Mouse (Mus musculus): ENCODE results near the gene Dpf2. TPM values are rescaled to one million over a fixed set of nuclear protein-coding genes. Genes with fewer than 3 reads are reported as not detected.

Gene Dpf2
- polyA plus RNA-seq, 1 experiment, result 106 TPM

GRCm38 (mm10) chr19:5937095-5937835 is 24.5 kb upstream of the Dpf2 start:
- no peak for DNase-seq (ENCODE audit: extremely low spot score in 1 of 2, low spot score in 1 of 2)

GRCm38 (mm10) chr19:5935691-5936090 is 22.9 kb upstream of the Dpf2 start:
- no peak for DNase-seq (ENCODE audit: extremely low spot score in 1 of 2, low spot score in 1 of 2)

- no peak for DNase-seq (ENCODE audit: extremely low spot score in 1 of 2, low spot score in 1 of 2)
These were observed 22.5 kb upstream of the Dpf2 start for GRCm38 (mm10) chr19:5935266-5935665.

GRCm38 (mm10) chr19:5929634-5930596 is 17.1 kb upstream of the Dpf2 start:
- no peak for DNase-seq (ENCODE audit: extremely low spot score in 1 of 2, low spot score in 1 of 2)

- no peak for DNase-seq (ENCODE audit: extremely low spot score in 1 of 2, low spot score in 1 of 2)
These were observed 15.7 kb upstream of the Dpf2 start for GRCm38 (mm10) chr19:5928546-5928945.

GRCm38 (mm10) chr19:5928104-5928503 is 15.3 kb upstream of the Dpf2 start:
- DNase-seq (ENCODE audit: extremely low spot score in 1 of 2, low spot score in 1 of 2), result no peak

GRCm38 (mm10) chr19:5927532-5927931 is 14.7 kb upstream of the Dpf2 start:
- DNase-seq (ENCODE audit: extremely low spot score in 1 of 2, low spot score in 1 of 2), result no peak

- no peak for DNase-seq (ENCODE audit: extremely low spot score in 1 of 2, low spot score in 1 of 2)
These were observed 14.2 kb upstream of the Dpf2 start for GRCm38 (mm10) chr19:5927026-5927425.

- DNase-seq (ENCODE audit: extremely low spot score in 1 of 2, low spot score in 1 of 2), result no peak
These were observed 12.6 kb upstream of the Dpf2 start for GRCm38 (mm10) chr19:5925311-5925855.

- DNase-seq (ENCODE audit: extremely low spot score in 1 of 2, low spot score in 1 of 2), result peak; percentile 87 to 94
These were observed 11.9 kb upstream of the Dpf2 start, which contains the start of gene Cdc42ep2 for GRCm38 (mm10) chr19:5924713-5925093. Gene Cdc42ep2 (minus strand): TSS chr19:5924816.

- peak; percentile 56 to 96 for DNase-seq (ENCODE audit: extremely low spot score in 1 of 2, low spot score in 1 of 2)
These were observed 11.3 kb upstream of the Dpf2 start for GRCm38 (mm10) chr19:5923990-5924712.

GRCm38 (mm10) chr19:5922963-5923362 is 10.2 kb upstream of the Dpf2 start:
- DNase-seq (ENCODE audit: extremely low spot score in 1 of 2, low spot score in 1 of 2), result no peak

- DNase-seq (ENCODE audit: extremely low spot score in 1 of 2, low spot score in 1 of 2), result no peak
These were observed 9.5 kb upstream of the Dpf2 start for GRCm38 (mm10) chr19:5922119-5922942.

GRCm38 (mm10) chr19:5921715-5922114 is 8.9 kb upstream of the Dpf2 start:
- DNase-seq (ENCODE audit: extremely low spot score in 1 of 2, low spot score in 1 of 2), result no peak

- peak; percentile 97 to 99 for DNase-seq (ENCODE audit: extremely low spot score in 1 of 2, low spot score in 1 of 2)
These were observed 455 bp downstream of the Dpf2 start for GRCm38 (mm10) chr19:5912103-5913006.

- DNase-seq (ENCODE audit: extremely low spot score in 1 of 2, low spot score in 1 of 2), result no peak
These were observed 1.2 kb downstream of the Dpf2 start for GRCm38 (mm10) chr19:5911430-5912102.

- DNase-seq (ENCODE audit: extremely low spot score in 1 of 2, low spot score in 1 of 2), result peak in 1 of 2 experiments; percentile 13
These were observed 2.6 kb downstream of the Dpf2 start for GRCm38 (mm10) chr19:5910221-5910620.

GRCm38 (mm10) chr19:5907275-5907674 is 5.5 kb downstream of the Dpf2 start:
- no peak for DNase-seq (ENCODE audit: extremely low spot score in 1 of 2, low spot score in 1 of 2)

Measured in frontal cortex, adult 2 months (tissue).